Mouse (Mus musculus) G1E (cell line): ENCODE data around the gene Trim5. TPM values are rescaled to one million over a fixed set of nuclear protein-coding genes. Genes with fewer than 3 reads are reported as not detected.
A peak's percentile ranks its signal among the peaks of the same experiment; 100 is the strongest.

Source experiments
- ATAC-seq: 2 replicates; pipeline ENCODE4 v1.8.0; 2016; ENCODE audit warnings: mild to moderate bottlenecking; ENCODE audit not compliant: insufficient number of reproducible peaks, poor library complexity, low FRiP score, severe bottlenecking; ENCODE audit errors: extremely low read depth
- DNase-seq: peaks from one replicate; pipeline ENCODE4 v3.0.0; 2012; ENCODE audit warnings: low spot score
- H3K27me3 ChIP-seq: 2 replicates; pipeline ENCODE4 v1.6.1; 2012; ENCODE audit warnings: mild to moderate bottlenecking, low read length, inconsistent platforms; ENCODE audit not compliant: insufficient read depth
- H3K36me3 ChIP-seq: replicated peaks from 2 replicates; pipeline ENCODE3; 2012; ENCODE audit warnings: mild to moderate bottlenecking, inconsistent platforms
- H3K4me1 ChIP-seq: 2 replicates; pipeline ENCODE4 v1.6.1; 2012; ENCODE audit warnings: low read depth, low read length, inconsistent platforms, mixed read lengths; ENCODE audit not compliant: insufficient read depth
- H3K4me3 ChIP-seq: 2 replicates; pipeline ENCODE4 v1.5.1; 2012; ENCODE audit warnings: low read depth, mild to moderate bottlenecking, inconsistent platforms, low read length, moderate library complexity, mixed read lengths
- H3K9me3 ChIP-seq: replicated peaks from 2 replicates; pipeline ENCODE4 v1.6.1; 2012; ENCODE audit warnings: inconsistent platforms
- CTCF ChIP-seq: IDR thresholded peaks from 2 replicates; pipeline ENCODE4 v1.5.1; 2012; ENCODE audit warnings: low read depth, low read length, inconsistent platforms, mixed read lengths
- GATA1 ChIP-seq: IDR thresholded peaks from 2 replicates; pipeline ENCODE4 v1.6.1; 2012; ENCODE audit warnings: borderline replicate concordance, low read length, inconsistent platforms, mixed read lengths
- GATA2 ChIP-seq: IDR thresholded peaks from 2 replicates; pipeline ENCODE4 v1.6.1; 2012; ENCODE audit warnings: low read depth, low read length, inconsistent platforms, borderline replicate concordance
- POLR2AphosphoS5 ChIP-seq: IDR thresholded peaks from 2 replicates; pipeline ENCODE4 v1.6.1; 2012; ENCODE audit warnings: low read depth, low read length, inconsistent platforms; ENCODE audit not compliant: insufficient replicate concordance
- TAL1 ChIP-seq: conservative IDR thresholded peaks from 2 replicates; pipeline ENCODE4 v1.6.1; 2012; ENCODE audit warnings: low read depth, low read length, inconsistent platforms, mixed read lengths
- polyA plus RNA-seq: library from polyadenylated mRNA; stranded (reverse); fragments of >175 nt; gene quantifications from 2 replicates; pipeline ENCODE4 v1.2.3, GENCODE M21; 2012
- total RNA-seq, 2 experiments: library from RNA; stranded (forward) in 1 of 2; stranded (reverse) in 1 of 2; fragments of 200-1000 nt in 1 of 2; fragments of >200 nt in 1 of 2; fragmentation: Nextera tagmentation in 1 of 2; gene quantifications; 2 replicates each; pipeline ENCODE4 v1.2.3; 2014 to 2017

Gene Trim5
- total and polyA plus RNA-seq, 3 experiments = 0.33 TPM; not detected in 2

- no peaks in the 10 kb centered on the region for H3K27me3 ChIP-seq
- peaks cover 8% of the 10 kb centered on the region for H3K4me1 ChIP-seq
- DNase-seq (no peak), ATAC-seq (no peak)
- no peak for TF ChIP-seq GATA1
- TF ChIP-seq TAL1 = no peak
- no peak for TF ChIP-seq GATA2
- no peak for TF ChIP-seq POLR2AphosphoS5
- no peak for TF ChIP-seq CTCF
- no peaks in the 10 kb centered on the region for H3K36me3 ChIP-seq
- H3K4me3 ChIP-seq = no peak overlapping the region
- H3K9me3 ChIP-seq = no peaks in the 10 kb centered on the region
These were observed 47.0 kb downstream of the Trim5 start for GRCm38 (mm10) chr7:104240857-104241256.

- no peaks in the 10 kb centered on the region for H3K36me3 ChIP-seq
- TF ChIP-seq CTCF (peak; percentile 51), GATA1 (no peak)
- DNase-seq (no peak), ATAC-seq (peak; percentile 40)
- H3K27me3 ChIP-seq = peaks cover 18% of the 10 kb centered on the region
- no peak overlapping the region for H3K4me3 ChIP-seq
- no peaks in the 10 kb centered on the region for H3K9me3 ChIP-seq
- no peaks in the 10 kb centered on the region for H3K4me1 ChIP-seq
These were observed 56.7 kb downstream of the Trim5 start for GRCm38 (mm10) chr7:104231203-104231602.

- DNase-seq (no peak), ATAC-seq (no peak)
- H3K36me3 ChIP-seq = no peaks in the 10 kb centered on the region
- no peaks in the 10 kb centered on the region for H3K9me3 ChIP-seq
- H3K4me3 ChIP-seq = no peak within 1 kb of the TSS
- H3K27me3 ChIP-seq = peaks cover 25% of the 10 kb centered on the region
- TF ChIP-seq GATA2 = no peak
- no peak for TF ChIP-seq CTCF
- TF ChIP-seq POLR2AphosphoS5 = no peak
- TF ChIP-seq GATA1 = no peak
- no peak for TF ChIP-seq TAL1
- 0 out of 2 replicates have a peak, but pooled peaks cover 2% of the 10 kb centered on the region for H3K4me1 ChIP-seq
These were observed 69.0 kb downstream of the Trim5 start, which contains the start of gene Trim6 for GRCm38 (mm10) chr7:104218701-104219569. Trim6 (plus strand) TSS chr7:104218793.

- DNase-seq = no peak
- peaks cover 25% of the 10 kb centered on the region for H3K27me3 ChIP-seq
- 0 out of 2 replicates have a peak, but pooled peaks cover 2% of the 10 kb centered on the region for H3K4me1 ChIP-seq
- no peak for TF ChIP-seq GATA1
- TF ChIP-seq POLR2AphosphoS5 = no peak
- TF ChIP-seq TAL1 = no peak
- TF ChIP-seq GATA2 = no peak
- no peak for TF ChIP-seq CTCF
- no peak for ATAC-seq
- no peaks in the 10 kb centered on the region for H3K9me3 ChIP-seq
- H3K36me3 ChIP-seq = no peaks in the 10 kb centered on the region
- H3K4me3 ChIP-seq = no peak overlapping the region
These were observed 70.0 kb downstream of the Trim5 start for GRCm38 (mm10) chr7:104217881-104218280.

GRCm38 (mm10) chr7:104216011-104216535 lies 71.8 kb downstream of the Trim5 start:
- Histone ChIP-seq H3K27me3 (peaks cover 23% of the 10 kb centered on the region), H3K4me1 (0 out of 2 replicates have a peak, but pooled peaks cover 2% of the 10 kb centered on the region), H3K4me3 (no peak overlapping the region), H3K9me3 (no peaks in the 10 kb centered on the region), H3K36me3 (no peaks in the 10 kb centered on the region)
- DNase-seq = no peak
- TF ChIP-seq POLR2AphosphoS5 = no peak
- no peak for TF ChIP-seq CTCF
- no peak for ATAC-seq

Other genes with a start within 250 kb of the Trim5 start
Only the 20 nearest of the 21 such genes appear.
- gene 4930516K23Rik, start 226.6 kb downstream of the Trim5 start, total RNA-seq (2014; fragmentation: Nextera tagmentation) = not detected in 2 replicates
- 0.05 and 0.23 TPM in 2 replicates for gene 4930516K23Rik, start 226.6 kb downstream of the Trim5 start, total RNA-seq (2017)
- not detected in 2 replicates for gene 4930516K23Rik, start 226.6 kb downstream of the Trim5 start, polyA plus RNA-seq
- gene Olfr644, start 216.2 kb downstream of the Trim5 start, total RNA-seq (2014; fragmentation: Nextera tagmentation) = not detected in 2 replicates
- 0.17 and 0.76 TPM in 2 replicates for gene Olfr644, start 216.2 kb downstream of the Trim5 start, total RNA-seq (2017)
- gene Olfr644, start 216.2 kb downstream of the Trim5 start, polyA plus RNA-seq = not detected in 2 replicates
- gene Olfr645, start 202.6 kb downstream of the Trim5 start, total RNA-seq (2014; fragmentation: Nextera tagmentation) = not detected in 2 replicates
- 0.05 and 0.12 TPM in 2 replicates for gene Olfr645, start 202.6 kb downstream of the Trim5 start, total RNA-seq (2017)
- not detected in 2 replicates for gene Olfr645, start 202.6 kb downstream of the Trim5 start, polyA plus RNA-seq
- gene Olfr646, start 183.2 kb downstream of the Trim5 start, total RNA-seq (2014; fragmentation: Nextera tagmentation) = not detected in 2 replicates
- 0.06 and 0.33 TPM in 2 replicates for gene Olfr646, start 183.2 kb downstream of the Trim5 start, total RNA-seq (2017)
- gene Olfr646, start 183.2 kb downstream of the Trim5 start, polyA plus RNA-seq = not detected in 2 replicates
- gene Ubqln5, start 158.3 kb downstream of the Trim5 start, total RNA-seq (2014; fragmentation: Nextera tagmentation) = not detected in 2 replicates
- not detected in 2 replicates for gene Ubqln5, start 158.3 kb downstream of the Trim5 start, total RNA-seq (2017)
- not detected in 2 replicates for gene Ubqln5, start 158.3 kb downstream of the Trim5 start, polyA plus RNA-seq
- gene Olfr643, start 150.7 kb downstream of the Trim5 start, total RNA-seq (2014; fragmentation: Nextera tagmentation) = not detected in 2 replicates
- gene Olfr643, start 150.7 kb downstream of the Trim5 start, total RNA-seq (2017) = not detected in 2 replicates
- not detected in 2 replicates for gene Olfr643, start 150.7 kb downstream of the Trim5 start, polyA plus RNA-seq
- gene Ubqln3, start 144.8 kb downstream of the Trim5 start, total RNA-seq (2014; fragmentation: Nextera tagmentation) = not detected in 2 replicates
- 0.22 TPM in 1 of 2 replicates, not detected in the other for gene Ubqln3, start 144.8 kb downstream of the Trim5 start, total RNA-seq (2017)
- not detected in 2 replicates for gene Ubqln3, start 144.8 kb downstream of the Trim5 start, polyA plus RNA-seq
- gene Ubqlnl, start 137.5 kb downstream of the Trim5 start, total RNA-seq (2014; fragmentation: Nextera tagmentation) = not detected in 2 replicates
- gene Ubqlnl, start 137.5 kb downstream of the Trim5 start, total RNA-seq (2017) = 0.06 TPM in 1 of 2 replicates, not detected in the other
- gene Ubqlnl, start 137.5 kb downstream of the Trim5 start, polyA plus RNA-seq = not detected in 2 replicates
- not detected in 2 replicates for gene Olfm5, start 123.3 kb downstream of the Trim5 start, total RNA-seq (2014; fragmentation: Nextera tagmentation)
- 0.16 TPM in 1 of 2 replicates, not detected in the other for gene Olfm5, start 123.3 kb downstream of the Trim5 start, total RNA-seq (2017)
- not detected in 2 replicates for gene Olfm5, start 123.3 kb downstream of the Trim5 start, polyA plus RNA-seq
- not detected in 2 replicates for gene Olfr648, start 104.7 kb downstream of the Trim5 start, total RNA-seq (2014; fragmentation: Nextera tagmentation)
- gene Olfr648, start 104.7 kb downstream of the Trim5 start, total RNA-seq (2017) = 0.22 and 0.23 TPM in 2 replicates
- gene Olfr648, start 104.7 kb downstream of the Trim5 start, polyA plus RNA-seq = not detected in 2 replicates
- gene Olfr649, start 92.1 kb downstream of the Trim5 start, total RNA-seq (2014; fragmentation: Nextera tagmentation) = not detected in 2 replicates
- gene Olfr649, start 92.1 kb downstream of the Trim5 start, total RNA-seq (2017) = 0.22 TPM in 1 of 2 replicates, not detected in the other
- gene Olfr649, start 92.1 kb downstream of the Trim5 start, polyA plus RNA-seq = not detected in 2 replicates
- 0.23 TPM in 1 of 2 replicates, not detected in the other for gene Trim6, start 69.3 kb downstream of the Trim5 start, total RNA-seq (2014; fragmentation: Nextera tagmentation)
- 0.05 TPM in 1 of 2 replicates, not detected in the other for gene Trim6, start 69.3 kb downstream of the Trim5 start, total RNA-seq (2017)
- gene Trim6, start 69.3 kb downstream of the Trim5 start, polyA plus RNA-seq = not detected in 2 replicates
- gene Trim34a, start 43.6 kb downstream of the Trim5 start, total RNA-seq (2014; fragmentation: Nextera tagmentation) = 1.7 and 4.9 TPM in 2 replicates
- gene Trim34a, start 43.6 kb downstream of the Trim5 start, total RNA-seq (2017) = 6.9 and 8.6 TPM in 2 replicates
- 0.22 and 0.25 TPM in 2 replicates for gene Trim34a, start 43.6 kb downstream of the Trim5 start, polyA plus RNA-seq
- 0.30 and 3.8 TPM in 2 replicates for gene Trim12a, start 27.4 kb upstream of the Trim5 start, total RNA-seq (2014; fragmentation: Nextera tagmentation)
- not detected in 2 replicates for gene Trim12a, start 27.4 kb upstream of the Trim5 start, total RNA-seq (2017)
- not detected in 2 replicates for gene Trim12a, start 27.4 kb upstream of the Trim5 start, polyA plus RNA-seq
- 10.8 and 11.2 TPM in 2 replicates for gene Trim34b, start 41.4 kb upstream of the Trim5 start, total RNA-seq (2014; fragmentation: Nextera tagmentation)
- gene Trim34b, start 41.4 kb upstream of the Trim5 start, total RNA-seq (2017) = 6.8 and 7.6 TPM in 2 replicates
- gene Trim34b, start 41.4 kb upstream of the Trim5 start, polyA plus RNA-seq = 0.14 and 0.34 TPM in 2 replicates
- gene Trim12c, start 65.3 kb upstream of the Trim5 start, total RNA-seq (2014; fragmentation: Nextera tagmentation) = 20.3 and 20.5 TPM in 2 replicates
- gene Trim12c, start 65.3 kb upstream of the Trim5 start, total RNA-seq (2017) = 45.8 and 61.2 TPM in 2 replicates
- 0.68 and 1.3 TPM in 2 replicates for gene Trim12c, start 65.3 kb upstream of the Trim5 start, polyA plus RNA-seq
- gene Trim30b, start 81.8 kb upstream of the Trim5 start, total RNA-seq (2014; fragmentation: Nextera tagmentation) = not detected in 2 replicates
- 0.12 and 0.22 TPM in 2 replicates for gene Trim30b, start 81.8 kb upstream of the Trim5 start, total RNA-seq (2017)
- gene Trim30b, start 81.8 kb upstream of the Trim5 start, polyA plus RNA-seq = not detected in 2 replicates
- gene Trim30c, start 112.7 kb upstream of the Trim5 start, total RNA-seq (2014; fragmentation: Nextera tagmentation) = not detected in 2 replicates
- gene Trim30c, start 112.7 kb upstream of the Trim5 start, total RNA-seq (2017) = not detected in 2 replicates
- not detected in 2 replicates for gene Trim30c, start 112.7 kb upstream of the Trim5 start, polyA plus RNA-seq
- 0.87 TPM in 1 of 2 replicates, not detected in the other for gene Trim30a, start 177.1 kb upstream of the Trim5 start, total RNA-seq (2014; fragmentation: Nextera tagmentation)
- gene Trim30a, start 177.1 kb upstream of the Trim5 start, total RNA-seq (2017) = 0.58 and 0.60 TPM in 2 replicates
- gene Trim30a, start 177.1 kb upstream of the Trim5 start, polyA plus RNA-seq = 0.02 TPM in 2 replicates
- not detected in 2 replicates for gene Trim30d, start 219.8 kb upstream of the Trim5 start, total RNA-seq (2014; fragmentation: Nextera tagmentation)
- 0.11 TPM in 1 of 2 replicates, not detected in the other for gene Trim30d, start 219.8 kb upstream of the Trim5 start, total RNA-seq (2017)
- gene Trim30d, start 219.8 kb upstream of the Trim5 start, polyA plus RNA-seq = not detected in 2 replicates